Comparison of ENCODE assay signal across 13 mouse cellular contexts in the genomic region with DNA sequence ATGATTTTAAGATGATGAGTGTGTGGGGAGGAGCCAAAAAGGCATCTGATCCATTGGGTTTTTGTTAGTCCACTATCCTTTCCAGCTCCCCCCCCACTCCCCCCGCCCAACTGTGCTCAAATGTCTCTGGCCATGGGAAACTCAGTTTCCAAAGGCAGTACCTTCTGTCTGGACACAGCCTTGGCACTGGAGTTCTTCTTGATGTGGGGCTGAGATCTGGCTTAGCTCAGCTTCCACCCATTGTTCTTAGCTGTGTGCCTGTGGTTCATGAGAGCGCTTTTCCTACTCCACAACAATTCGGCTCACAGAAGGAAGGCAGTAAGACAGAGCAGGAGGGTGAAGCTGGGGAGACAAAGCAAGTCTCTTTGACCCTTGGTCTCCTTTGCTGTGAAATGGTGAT. TPM values are rescaled to one million over a fixed set of nuclear protein-coding genes. Genes with fewer than 3 reads are reported as not detected.
DNase-seq lines count a peak whose midpoint lies in the region; ATAC-seq lines count a peak whose summit lies in the region.
"Had no signal": no experiment of that assay in that cellular context is flagged by ENCODE, and none has a peak within 500 bp of the region (broad histone marks: within the 10 kb centered on the region; RNA-seq: fewer than 3 reads in every experiment).

No protein-coding gene starts in this region.

- H3K4me1 ChIP-seq in kidney, embryonic 16.5 days (ENCODE audit: insufficient read depth, low read length) = no peaks in the 10 kb centered on the region
- peaks cover 21% of the 10 kb centered on the region for H3K4me1 ChIP-seq in limb, embryonic 13.5 days
- H3K4me1 ChIP-seq in midbrain, embryonic 11.5 days (ENCODE audit: control insufficient read depth, insufficient read depth, low read length) = no peaks in the 10 kb centered on the region
- H3K4me1 ChIP-seq: neural tube, embryonic 15.5 days had no signal

- DNase-seq in kidney, adult 18-20 months = peak; percentile 10
- peak; percentile 27 to 31 for DNase-seq in heart, postnatal 10 days
- no peak for DNase-seq in thymus, postnatal 4 days
- no peak for DNase-seq in midbrain, embryonic 11.5 days (ENCODE audit: low spot score, missing footprints)
- DNase-seq in layer of hippocampus, adult 18-20 months (ENCODE audit: low spot score in 2 of 2) = no peak
- DNase-seq: layer of hippocampus, adult 9-11 months; thymus, postnatal 36 days had no signal

- H3K27ac ChIP-seq in kidney, embryonic 16.5 days (ENCODE audit: low read length) = no peak overlapping the region
- peak overlapping the region; percentile 39; the same call in 1 of the 2 replicates for H3K27ac ChIP-seq in limb, embryonic 13.5 days
- H3K27ac ChIP-seq in midbrain, embryonic 11.5 days (ENCODE audit: low read depth, low read length) = no peak overlapping the region
- H3K27ac ChIP-seq: hindbrain, postnatal 0 days; macrophage; neural tube, embryonic 15.5 days had no signal

- 87% methylated on average over 3 of the region's 3 CpGs for WGBS in kidney, embryonic 16.5 days
- WGBS in limb, embryonic 13.5 days = 76% methylated on average over 3 of the region's 3 CpGs
- 78% methylated on average over 3 of the region's 3 CpGs for WGBS in midbrain, embryonic 11.5 days

- no peak for ATAC-seq in kidney, embryonic 16.5 days (ENCODE audit: low FRiP score, low TSS enrichment)
- ATAC-seq in limb, embryonic 13.5 days (ENCODE audit: low FRiP score, low read depth) = no peak; the same call in 1 of the 2 replicates
- no peak for ATAC-seq in midbrain, embryonic 11.5 days (ENCODE audit: low FRiP score)
- ATAC-seq: CD4-positive, CD25-positive, alpha-beta regulatory T cell, adult 4 months; hindbrain, postnatal 0 days had no signal

- H3K4me3 ChIP-seq in kidney, embryonic 16.5 days (ENCODE audit: low read length) = no peak overlapping the region
- H3K4me3 ChIP-seq in limb, embryonic 13.5 days = no peak overlapping the region
- no peak overlapping the region for H3K4me3 ChIP-seq in midbrain, embryonic 11.5 days (ENCODE audit: low read depth, low read length)
- H3K4me3 ChIP-seq: neural tube, embryonic 15.5 days had no signal

- no peak overlapping the region for H3K4me2 ChIP-seq in kidney, embryonic 16.5 days (replicated peaks; ENCODE audit: low read depth, low read length)
- H3K4me2 ChIP-seq in limb, embryonic 13.5 days (replicated peaks) = peak overlapping the region; percentile 37
- H3K4me2 ChIP-seq in midbrain, embryonic 11.5 days = no peak overlapping the region
- H3K4me2 ChIP-seq: neural tube, embryonic 15.5 days had no signal

- H3K9ac ChIP-seq in kidney, embryonic 16.5 days (replicated peaks; ENCODE audit: low read length) = no peak overlapping the region
- H3K9ac ChIP-seq in limb, embryonic 13.5 days = no peak overlapping the region
- no peak overlapping the region for H3K9ac ChIP-seq in midbrain, embryonic 11.5 days (ENCODE audit: low read length)
- H3K9ac ChIP-seq: neural tube, embryonic 15.5 days had no signal

- no peaks in the 10 kb centered on the region for H3K9me3 ChIP-seq in kidney, embryonic 16.5 days (ENCODE audit: low read length)
- no peaks in the 10 kb centered on the region for H3K9me3 ChIP-seq in limb, embryonic 13.5 days
- H3K9me3 ChIP-seq in midbrain, embryonic 11.5 days (ENCODE audit: control insufficient read depth, low read length) = no peaks in the 10 kb centered on the region
- H3K9me3 ChIP-seq: neural tube, embryonic 15.5 days had no signal

- H3K27me3 ChIP-seq in kidney, embryonic 16.5 days (ENCODE audit: insufficient read depth, low read length) = no peaks in the 10 kb centered on the region
- H3K27me3 ChIP-seq in limb, embryonic 13.5 days = no peaks in the 10 kb centered on the region
- H3K27me3 ChIP-seq in midbrain, embryonic 11.5 days (ENCODE audit: control insufficient read depth, insufficient read depth, low read length) = no peaks in the 10 kb centered on the region
- H3K27me3 ChIP-seq: neural tube, embryonic 15.5 days had no signal

- no peaks in the 10 kb centered on the region for H3K36me3 ChIP-seq in kidney, embryonic 16.5 days (ENCODE audit: insufficient read depth, low read length)
- H3K36me3 ChIP-seq in limb, embryonic 13.5 days = no peaks in the 10 kb centered on the region
- no peaks in the 10 kb centered on the region for H3K36me3 ChIP-seq in midbrain, embryonic 11.5 days (ENCODE audit: control insufficient read depth, insufficient read depth, low read length)
- H3K36me3 ChIP-seq: neural tube, embryonic 15.5 days had no signal

- intact Hi-C loops in heart, postnatal 10 days (cut with DNase I) = no loop called here

RNA-seq across cellular contexts. Expression of a gene that starts 47.0 kb away (rescaled TPM):
- 105 and 119 TPM in 2 replicates for polyA plus RNA-seq in kidney, embryonic 16.5 days (2015; fragmentation: Nextera tagmentation; extraction: Ambion mirVana)
- total RNA-seq in heart, postnatal 10 days (2021) = 10 to 100 TPM; 43.4 to 44.8 TPM
- 188 and 200 TPM in 2 replicates for polyA plus RNA-seq in limb, embryonic 13.5 days (2015; fragmentation: Nextera tagmentation; extraction: Ambion mirVana)
- 158 TPM in 2 replicates for polyA plus RNA-seq in midbrain, embryonic 11.5 days (2014; fragmentation: Nextera tagmentation; extraction: Ambion mirVana)
- total RNA-seq in layer of hippocampus, adult 18-20 months (2021) = 100 to 1,000 TPM in 1 of 2 experiments, 10 to 100 TPM in 1; 91.4 to 101 TPM

Comparison
In these comparisons a context has a peak if more than half of its experiments do, and no peak if none do; other contexts are left out.
1. DNase-seq: peak in kidney, adult 18-20 months (single experiment) and heart, postnatal 10 days (2 of 2); none in thymus, postnatal 4 days (single experiment), midbrain, embryonic 11.5 days (single experiment) and layer of hippocampus, adult 18-20 months (0 of 2).